Mouse (Mus musculus) ES-Bruce4 (cell line): ENCODE results near the gene Pbld2.
"Not testable (repeated sequence)": the region's sequence is repeated elsewhere in the genome, so short reads cannot be mapped to it uniquely, and the experiment has no call there.

Experiments used
- CTCF ChIP-seq: IDR thresholded peaks from one replicate; pipeline ENCODE4 v1.8.1; 2011; ENCODE audit warnings: low read depth, low read length
- EP300 ChIP-seq: IDR thresholded peaks from 2 replicates; pipeline ENCODE4 v1.6.1; 2011; ENCODE audit warnings: low read depth, low read length; ENCODE audit not compliant: insufficient read depth
- POLR2A ChIP-seq: IDR thresholded peaks from one replicate; pipeline ENCODE4 v1.8.1; 2011; ENCODE audit warnings: low read length; ENCODE audit not compliant: insufficient read depth

DNA sequence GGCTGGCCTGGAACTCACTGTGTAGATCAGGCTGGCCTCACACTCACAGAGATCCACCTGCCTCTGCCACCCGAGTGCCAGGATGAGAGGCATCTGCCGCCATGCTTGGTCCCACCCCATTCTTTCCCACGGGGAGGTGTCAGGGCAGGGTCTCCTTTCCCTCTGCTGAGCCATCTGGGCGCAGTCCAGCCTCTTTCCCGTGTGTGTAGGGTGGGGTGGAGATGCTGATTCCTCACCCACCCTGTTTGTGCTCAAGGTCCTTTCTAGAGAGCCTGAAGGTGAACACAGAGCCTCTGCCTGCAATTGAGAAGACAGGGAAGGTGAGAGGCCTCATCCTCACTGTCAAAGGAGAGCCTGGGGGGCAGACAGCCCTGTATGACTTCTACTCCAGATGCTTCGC is 30.0 kb downstream of the Pbld2 start:
- TF ChIP-seq POLR2A, CTCF, EP300: not testable (repeated sequence)
